Comparison of ENCODE assay signal across 17 mouse cellular contexts in genomic region chrX:142688509-142688908, GRCm38 (mm10).
"Had no signal": no experiment of that assay in that cellular context is flagged by ENCODE, and none has a peak within 500 bp of the region (broad histone marks: within the 10 kb centered on the region; RNA-seq: fewer than 3 reads in every experiment).

No protein-coding gene starts in this region.

- H3K4me3 ChIP-seq: limb, embryonic 12.5 days; liver, embryonic 13.5 days; midbrain, embryonic 12.5 days; midbrain, embryonic 15.5 days; neural tube, embryonic 12.5 days; neural tube, embryonic 15.5 days; stomach, embryonic 15.5 days had no signal

- ATAC-seq: midbrain, embryonic 15.5 days had no signal

- H3K4me2 ChIP-seq: liver, embryonic 13.5 days; midbrain, embryonic 12.5 days; midbrain, embryonic 15.5 days; neural tube, embryonic 12.5 days; neural tube, embryonic 15.5 days; stomach, embryonic 15.5 days had no signal

- DNase-seq: kidney, adult 11 months; kidney, adult 8-10 months; kidney, postnatal 14 days; kidney, postnatal 4 days; liver, embryonic 13.5 days; lung, adult 2 months; retina, postnatal 1 day; right cerebral cortex, postnatal 25 days; spleen, adult 18-20 months; thymus, postnatal 25 days had no signal

- H3K27me3 ChIP-seq: liver, embryonic 13.5 days; midbrain, embryonic 15.5 days; neural tube, embryonic 12.5 days; neural tube, embryonic 15.5 days; stomach, embryonic 15.5 days had no signal

- H3K9ac ChIP-seq: limb, embryonic 12.5 days; liver, embryonic 13.5 days; midbrain, embryonic 12.5 days; midbrain, embryonic 15.5 days; neural tube, embryonic 12.5 days; neural tube, embryonic 15.5 days; stomach, embryonic 15.5 days had no signal

- H3K4me1 ChIP-seq: stomach, embryonic 15.5 days had no signal

- H3K27ac ChIP-seq: limb, embryonic 12.5 days; liver, embryonic 13.5 days; macrophage; midbrain, embryonic 12.5 days; midbrain, embryonic 15.5 days; neural tube, embryonic 12.5 days; neural tube, embryonic 15.5 days; stomach, embryonic 15.5 days had no signal

- H3K9me3 ChIP-seq: limb, embryonic 12.5 days; liver, embryonic 13.5 days; midbrain, embryonic 12.5 days; midbrain, embryonic 15.5 days; neural tube, embryonic 12.5 days; neural tube, embryonic 15.5 days; stomach, embryonic 15.5 days had no signal

- H3K36me3 ChIP-seq: midbrain, embryonic 12.5 days; midbrain, embryonic 15.5 days; neural tube, embryonic 12.5 days; neural tube, embryonic 15.5 days; stomach, embryonic 15.5 days had no signal
